Mouse (Mus musculus) cerebellum, postnatal 36 days (tissue): ENCODE data around the gene Ppat.
A peak's percentile ranks its signal among the peaks of the same experiment; 100 is the strongest.
"Not testable (repeated sequence)": the region's sequence is repeated elsewhere in the genome, so short reads cannot be mapped to it uniquely, and the experiment has no call there.

Experiments
- DNase-seq, 2 experiments: peaks; one replicate each; pipeline ENCODE4 v3.0.0; 2021 to 2022; ENCODE audit warnings: mixed read lengths in 2 of 2

Gene Ppat

GRCm38 (mm10) chr5:76951106-76952027 is at the start of gene Ppat, which contains the start of gene Paics:
Gene Ppat, minus strand, starts transcription at chr5:76951578.
Gene Paics, plus strand, starts transcription at chr5:76951307.
- peak; percentile 96 to 97 for DNase-seq

DNA sequence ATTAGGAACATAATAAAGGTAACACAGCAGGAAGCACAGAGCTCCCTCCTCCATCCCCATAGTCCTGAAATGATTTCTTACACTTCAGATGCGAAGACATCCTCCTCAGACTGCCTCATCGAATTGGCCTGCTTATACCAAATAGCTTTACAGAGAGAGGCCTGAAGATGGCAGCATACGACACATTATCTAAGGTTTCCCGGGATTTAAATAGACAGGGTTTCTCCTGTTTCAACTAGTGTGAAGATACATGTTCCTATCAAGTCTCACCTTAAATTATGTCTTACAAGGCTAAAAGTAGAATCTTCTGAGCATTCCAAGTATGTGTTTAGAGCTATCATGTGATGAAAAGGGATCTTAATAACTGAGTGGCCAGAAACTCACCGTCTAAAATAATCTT is 47.0 kb upstream of the Ppat start:
- DNase-seq, result no peak

DNA sequence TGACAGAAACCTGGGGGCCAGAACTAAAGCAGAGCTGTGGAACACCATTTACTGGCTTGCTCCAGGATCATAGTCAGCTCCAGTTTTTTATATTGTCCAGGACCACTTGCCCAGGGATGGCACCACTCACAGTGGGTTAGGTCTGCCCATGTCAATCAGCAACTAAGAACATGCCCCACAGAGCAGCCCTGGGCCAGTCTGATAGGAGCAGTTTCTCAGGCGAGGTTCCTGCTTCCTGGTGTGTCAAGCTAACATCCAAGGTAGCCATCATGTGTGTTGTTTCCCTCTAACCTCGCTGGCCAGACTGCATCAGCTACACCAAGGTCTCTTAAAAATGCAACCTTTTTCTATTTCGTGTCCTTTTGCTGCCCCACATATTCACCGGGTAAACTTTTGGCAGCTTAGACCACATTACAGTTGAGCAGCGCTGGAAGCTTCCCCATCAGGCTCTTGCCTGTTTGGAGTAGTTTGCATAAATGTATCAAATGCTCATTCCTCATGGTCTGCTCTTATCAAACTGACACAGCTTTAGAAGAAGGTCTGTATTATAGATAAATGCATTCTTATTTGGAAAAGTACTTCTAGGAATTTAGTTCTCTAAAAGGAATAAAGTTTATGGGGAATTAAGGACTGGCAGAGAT is 41.9 kb upstream of the Ppat start:
- no peak for DNase-seq

DNA sequence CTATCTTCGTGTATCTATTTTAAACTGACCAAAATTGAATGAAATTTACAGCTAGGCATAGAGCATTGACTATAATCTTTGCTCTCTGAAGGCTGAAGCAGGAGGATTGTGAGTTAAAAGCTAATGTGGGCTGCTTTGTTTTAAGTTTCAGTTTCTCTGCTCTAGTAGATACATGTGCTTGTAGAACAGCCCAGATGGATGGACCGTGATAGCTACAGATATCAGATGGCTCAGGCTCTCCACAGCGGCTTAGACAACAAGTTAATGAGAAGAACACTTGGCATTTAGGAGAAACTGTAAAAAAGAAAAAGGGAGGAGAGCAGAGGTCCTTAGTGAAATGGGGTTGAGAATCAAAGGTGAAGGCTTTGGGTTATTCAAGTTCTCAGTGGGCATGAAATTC is 39.4 kb upstream of the Ppat start:
- no peak for DNase-seq

DNA sequence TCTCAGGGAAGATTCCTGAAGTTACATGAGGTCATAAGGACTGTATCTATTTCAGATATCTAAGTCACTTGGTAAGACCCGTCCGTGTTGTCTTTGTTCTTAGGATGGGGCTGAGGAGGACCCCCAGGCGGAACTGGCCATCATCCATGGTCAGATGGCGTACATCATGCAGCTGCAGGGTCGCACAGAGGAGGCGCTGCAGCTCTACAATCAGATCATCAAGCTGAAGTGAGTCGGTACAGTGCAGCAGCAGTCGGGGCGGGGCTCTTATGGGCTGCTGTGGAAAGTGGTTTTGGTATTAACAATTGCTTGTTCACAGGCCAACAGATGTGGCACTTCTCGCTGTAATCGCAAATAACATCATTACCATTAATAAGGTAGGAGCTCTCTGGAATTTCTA is 32.6 kb upstream of the Ppat start:
- no peak for DNase-seq

GRCm38 (mm10) chr5:76975736-76976135 is 24.4 kb upstream of the Ppat start:
- no peak for DNase-seq

- peak; percentile 82 to 85 for DNase-seq
Measured at GRCm38 (mm10) chr5:76974554-76975285, 23.3 kb upstream of the Ppat start, which contains the start of gene Srp72. Gene Srp72, plus strand, starts transcription at chr5:76974683.

- DNase-seq, result no peak
Measured at GRCm38 (mm10) chr5:76974207-76974553, 22.8 kb upstream of the Ppat start.

GRCm38 (mm10) chr5:76973488-76973887 is 22.1 kb upstream of the Ppat start:
- no peak for DNase-seq

- DNase-seq, result not testable (repeated sequence)
Measured at GRCm38 (mm10) chr5:76971115-76971514, 19.7 kb upstream of the Ppat start.

DNA sequence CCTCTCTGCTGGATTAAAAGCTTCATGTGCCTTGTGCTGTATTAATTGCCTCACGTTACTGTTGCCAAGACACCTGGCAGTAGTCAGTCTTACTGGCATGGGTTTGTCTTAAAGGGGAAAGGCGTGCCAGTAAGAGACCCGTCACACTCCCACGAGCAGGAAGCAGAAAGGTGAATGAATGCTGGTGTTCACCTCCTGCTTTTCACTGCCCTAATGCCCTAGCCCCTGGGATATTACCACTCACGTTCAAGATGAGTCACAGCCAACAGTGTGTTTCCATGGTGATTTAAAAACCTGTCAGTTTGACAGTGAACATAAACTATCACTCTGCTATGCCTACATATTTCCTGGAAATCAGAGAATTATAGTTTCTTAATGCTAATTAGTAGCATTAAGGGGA is 17.9 kb upstream of the Ppat start:
- DNase-seq, result no peak

- DNase-seq, result no peak
Measured at GRCm38 (mm10) chr5:76964651-76965050, 13.3 kb upstream of the Ppat start.

GRCm38 (mm10) chr5:76962545-76962944 is 11.2 kb upstream of the Ppat start:
- no peak for DNase-seq

- DNase-seq, result no peak
Measured at GRCm38 (mm10) chr5:76959587-76959986, 8.2 kb upstream of the Ppat start.

GRCm38 (mm10) chr5:76957954-76958353 is 6.6 kb upstream of the Ppat start:
- no peak for DNase-seq

DNA sequence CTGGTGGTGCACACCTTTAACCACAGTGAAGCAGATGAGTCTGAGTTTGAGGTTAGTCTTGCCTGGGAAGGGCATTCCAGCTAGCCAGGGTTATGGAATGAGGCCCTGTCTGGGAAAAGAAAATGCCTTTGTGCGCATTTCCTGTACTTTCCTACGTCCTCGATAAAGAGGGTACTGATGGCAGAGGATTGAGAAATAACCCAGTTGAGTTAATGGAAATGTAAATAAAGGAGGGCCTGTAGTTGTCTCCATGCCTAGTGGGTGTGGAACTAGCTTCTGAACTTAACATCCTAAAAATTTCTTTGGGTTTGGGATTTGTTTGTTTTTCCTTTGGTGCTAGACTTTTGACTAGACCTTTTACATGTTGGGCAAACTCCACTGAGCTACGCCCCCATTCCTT is 4.1 kb upstream of the Ppat start:
- DNase-seq, result no peak

DNA sequence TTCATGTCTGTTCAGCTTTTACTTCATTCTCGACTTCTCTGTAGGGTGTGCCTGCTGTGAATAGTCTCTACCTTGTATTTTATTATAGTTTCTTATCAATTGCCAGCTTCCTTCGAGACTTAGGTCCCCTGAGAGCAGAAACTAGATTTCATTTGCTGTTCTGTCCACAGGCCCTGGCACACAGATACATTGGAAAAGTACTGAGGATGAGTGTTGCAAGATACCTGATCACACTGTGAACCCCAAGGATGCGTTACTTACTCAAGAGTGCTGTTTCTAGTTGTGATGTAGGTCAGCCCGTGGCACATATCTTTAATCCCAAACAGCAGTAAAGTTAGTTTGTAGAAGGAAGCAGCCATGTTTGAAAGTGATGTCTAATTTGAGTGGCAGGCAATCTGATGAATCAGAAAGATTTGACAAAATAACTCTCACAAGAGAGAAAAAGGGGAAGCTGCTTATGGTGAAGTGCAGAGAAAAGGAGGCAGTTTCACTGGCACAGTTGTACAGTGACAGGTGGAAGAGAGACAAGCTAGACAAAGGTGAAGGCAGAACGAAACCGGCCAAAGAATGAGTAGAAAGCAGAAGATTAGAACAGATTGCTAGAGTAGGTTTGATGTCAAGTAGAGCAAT is 3.0 kb upstream of the Ppat start:
- no peak for DNase-seq

GRCm38 (mm10) chr5:76953794-76954193 is 2.4 kb upstream of the Ppat start:
- no peak for DNase-seq

DNA sequence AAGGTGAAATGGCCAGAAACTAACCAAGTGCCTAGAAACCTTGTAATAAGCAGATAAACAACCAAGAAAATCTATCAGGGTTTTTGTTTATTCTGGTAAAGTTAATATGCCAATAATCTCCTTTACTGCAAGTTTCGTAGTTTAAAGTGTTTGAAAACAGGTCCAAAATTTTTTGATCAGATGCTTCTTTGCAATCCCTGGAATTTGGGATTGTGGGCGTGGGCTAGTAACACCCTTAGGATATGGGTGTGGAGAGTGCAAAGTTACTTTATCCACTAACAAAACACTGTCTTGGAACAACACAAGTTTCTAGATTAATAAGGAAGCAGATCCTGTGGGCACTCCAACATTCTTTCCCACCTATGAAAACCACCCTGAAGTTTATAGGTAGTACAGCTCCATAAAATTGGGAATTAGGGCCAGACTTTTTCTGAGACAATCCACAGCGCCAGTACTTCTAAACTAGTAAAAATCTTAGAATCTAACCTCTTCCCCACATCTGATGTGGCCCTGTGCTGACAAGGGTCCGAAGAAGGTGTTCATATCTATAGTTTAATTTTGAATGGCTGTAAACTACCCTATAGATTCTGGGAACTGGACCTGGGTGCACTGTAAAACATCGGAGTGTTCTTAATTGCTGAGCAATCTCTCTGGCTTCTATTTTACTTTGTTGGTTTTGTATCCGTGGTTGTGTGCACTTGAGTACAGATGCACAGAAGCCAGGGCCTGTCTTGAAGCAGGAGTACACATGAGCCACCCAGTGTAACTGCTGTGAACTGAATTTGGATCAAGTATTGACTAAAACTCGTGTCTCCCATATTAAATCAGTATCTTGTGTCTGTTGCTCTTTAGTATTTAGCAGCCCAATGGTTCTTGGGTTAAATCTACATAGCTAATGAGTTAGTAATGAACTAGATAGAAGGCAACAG is 998 bp upstream of the Ppat start:
- DNase-seq, result no peak

DNA sequence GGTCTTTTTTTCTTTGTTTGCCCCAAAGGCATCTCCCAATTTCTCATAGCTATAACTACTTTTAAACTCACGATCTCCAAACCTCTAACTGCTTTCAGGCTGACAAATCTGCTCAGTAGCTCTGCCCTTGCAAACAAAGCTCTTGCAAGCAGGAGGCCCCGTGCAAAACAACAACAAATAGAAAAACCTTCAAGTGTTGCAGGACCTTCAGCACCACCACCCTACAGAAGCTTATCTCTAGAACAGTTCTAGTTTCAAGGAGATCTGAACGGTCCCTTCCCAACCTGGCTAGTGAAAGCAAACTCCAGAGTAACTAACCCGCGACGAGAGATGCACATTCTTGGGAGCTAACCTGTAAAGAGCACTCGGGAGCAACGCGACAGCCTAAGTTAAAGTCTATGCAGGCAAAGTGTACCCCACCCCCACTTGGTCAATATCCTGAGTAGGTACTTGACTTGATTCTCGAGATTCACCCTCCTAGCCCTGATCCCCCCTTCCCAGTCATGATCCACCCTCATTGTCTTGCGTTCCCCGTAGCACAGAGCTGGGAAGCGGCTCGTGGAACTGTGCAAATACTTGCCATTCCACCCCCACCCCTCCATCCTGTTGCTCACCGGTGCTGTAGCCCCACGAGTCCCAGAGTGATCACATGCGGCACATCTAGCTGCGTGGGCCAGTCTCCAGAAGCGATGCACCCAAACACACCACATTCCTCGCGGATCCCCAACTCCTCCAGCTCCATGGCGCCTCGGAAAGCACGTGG is 854 bp downstream of the Ppat start:
- peak in 1 of 2 experiments; percentile 25 for DNase-seq

GRCm38 (mm10) chr5:76947758-76948157 is 3.6 kb downstream of the Ppat start:
- DNase-seq, result no peak
